Mouse (Mus musculus): ENCODE measurements around the gene Hdac9.

Gene Hdac9

DNA sequence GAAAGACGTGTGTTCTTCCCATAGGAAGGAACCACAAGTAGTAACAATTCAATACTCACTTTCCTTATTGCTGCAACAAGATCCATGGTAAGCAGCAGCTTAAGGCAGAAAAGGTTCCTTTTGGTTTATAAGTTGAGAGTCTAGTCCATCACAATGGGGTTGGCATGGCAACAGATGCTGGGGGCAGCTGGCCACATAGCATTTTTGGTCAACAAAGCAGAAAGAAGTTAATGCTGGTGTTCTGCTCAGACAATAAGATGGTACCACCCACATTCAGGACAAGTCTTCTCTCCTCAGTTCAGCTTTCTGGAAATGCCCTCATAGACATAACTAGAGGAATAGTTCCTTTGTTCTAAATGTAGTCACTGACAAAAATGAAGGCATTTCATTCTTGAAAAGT lies at the start of gene Hdac9:
Gene Hdac9 (minus strand): TSS at position 101 of the 400 bp plus-strand sequence.
- DNase-seq: no peak

- DNase-seq: no peak
Measured at GRCm38 (mm10) chr12:34949066-34949706, 32.3 kb upstream of the Hdac9 start.

GRCm38 (mm10) chr12:34937918-34938317 lies 21.0 kb upstream of the Hdac9 start:
- peak; percentile 28 for DNase-seq

GRCm38 (mm10) chr12:34908008-34908407 lies 8.9 kb downstream of the Hdac9 start:
- no peak for DNase-seq

DNA sequence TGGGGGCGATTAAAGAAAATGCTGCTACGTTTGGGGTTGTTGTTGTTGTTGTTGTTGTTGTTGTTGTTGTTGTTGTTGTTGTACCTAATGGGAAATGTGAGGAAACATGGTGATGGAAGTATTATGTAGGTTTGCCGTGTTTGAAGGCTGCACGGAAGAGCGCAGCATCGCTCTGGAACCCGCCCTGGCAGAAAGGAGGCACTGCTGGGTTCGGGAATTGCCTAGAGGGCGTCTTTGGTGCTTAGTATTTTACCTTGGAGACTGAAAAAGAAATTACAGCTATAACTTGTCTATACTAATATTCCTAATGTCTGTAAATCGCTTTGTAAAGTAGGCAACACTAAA lies 9.4 kb downstream of the Hdac9 start:
- no peak for DNase-seq

DNA sequence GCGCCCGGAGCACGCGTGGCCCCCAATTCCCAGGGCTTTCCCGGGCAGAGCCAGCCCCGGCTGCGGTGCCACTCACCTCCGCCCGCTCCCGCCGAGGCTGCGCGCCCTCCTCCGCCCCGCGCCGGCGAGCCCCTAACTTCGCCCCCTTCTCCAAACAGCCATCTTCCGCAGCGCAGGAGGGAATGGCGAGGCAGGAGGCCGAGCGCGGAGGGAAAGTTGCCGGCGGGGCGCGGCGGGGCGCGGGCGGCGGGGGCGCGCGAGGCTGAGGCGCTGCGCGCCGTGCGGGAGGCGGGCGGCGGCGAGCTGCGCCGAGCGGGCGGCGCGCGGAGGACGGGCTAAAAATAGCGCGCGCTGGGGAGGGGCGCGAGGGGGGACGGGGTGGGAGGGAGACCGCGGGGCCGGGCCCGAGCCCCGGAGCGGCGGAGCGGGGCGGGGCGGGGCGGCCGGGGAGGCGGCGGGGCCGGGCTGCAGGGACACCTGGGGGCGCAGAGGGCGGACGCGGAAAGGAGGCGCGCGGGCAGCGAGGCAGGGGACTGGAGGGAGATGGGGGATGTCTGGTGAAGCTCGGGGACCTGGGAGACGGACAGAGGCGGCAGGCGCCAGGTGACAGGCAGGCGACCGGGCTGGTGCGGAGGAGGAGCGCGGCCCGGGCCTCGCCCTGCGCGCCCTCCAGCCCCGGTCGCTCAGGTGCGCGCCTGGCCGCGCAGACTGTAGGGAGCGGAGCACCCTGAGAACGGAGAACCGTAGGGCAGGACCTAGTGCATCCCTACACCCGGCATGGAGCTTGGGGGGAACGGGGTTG lies 10.0 kb downstream of the Hdac9 start:
- no peak for DNase-seq

DNA sequence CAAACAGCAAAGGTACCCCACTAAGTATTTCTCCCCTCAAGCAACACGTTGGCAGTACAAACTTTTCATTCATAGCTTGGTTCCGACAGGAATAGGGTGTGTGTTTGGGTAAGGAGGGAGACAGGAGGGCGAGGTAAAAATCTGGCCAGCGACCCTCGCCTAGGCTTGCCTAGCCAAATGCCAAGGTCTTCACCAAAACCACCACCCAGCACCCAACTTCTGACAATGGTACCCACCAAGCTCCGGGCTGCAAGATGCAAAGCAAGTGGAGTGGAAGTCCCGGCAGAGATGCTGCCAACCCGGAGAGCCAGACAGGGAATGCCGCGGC lies 10.6 kb downstream of the Hdac9 start:
- no peak for DNase-seq

DNA sequence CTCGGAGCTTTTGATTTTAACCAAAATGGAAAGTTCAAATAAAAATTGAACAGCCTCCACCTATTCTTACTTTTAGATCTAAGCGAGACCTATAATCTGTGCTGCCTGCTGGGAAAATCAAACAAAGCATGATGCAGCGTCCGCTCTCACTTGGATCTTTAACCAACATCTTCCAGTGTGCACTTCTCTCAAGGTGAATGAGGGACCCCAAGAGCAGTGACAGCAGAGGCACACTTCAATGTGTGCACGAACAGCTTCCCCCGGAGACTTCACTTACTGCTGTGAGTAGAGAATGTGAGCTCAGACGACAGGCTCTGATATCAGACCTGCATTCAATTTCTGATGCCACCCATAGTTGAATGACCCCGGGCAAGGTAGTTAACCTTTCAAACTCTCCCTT lies 16.7 kb downstream of the Hdac9 start:
- no peak for DNase-seq

DNA sequence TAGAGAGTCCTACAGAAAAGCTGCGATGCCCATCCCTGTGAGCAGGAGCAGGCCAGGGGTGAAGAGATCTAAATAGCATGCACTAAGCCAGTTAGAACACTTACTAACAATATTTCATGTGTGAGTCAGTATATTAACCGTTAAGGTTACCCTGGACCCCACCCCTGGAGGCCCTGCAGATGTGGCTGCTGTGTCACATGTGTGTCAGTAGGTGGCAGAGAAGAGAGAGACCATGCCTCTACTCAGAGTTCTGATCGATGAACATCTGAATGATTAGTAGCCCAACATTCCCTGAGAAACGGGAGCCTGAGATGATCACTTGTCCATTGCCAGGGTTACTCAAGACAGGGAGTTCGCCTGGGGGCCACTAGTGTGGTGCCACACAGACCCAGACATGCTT lies 22.0 kb downstream of the Hdac9 start:
- DNase-seq: no peak

DNA sequence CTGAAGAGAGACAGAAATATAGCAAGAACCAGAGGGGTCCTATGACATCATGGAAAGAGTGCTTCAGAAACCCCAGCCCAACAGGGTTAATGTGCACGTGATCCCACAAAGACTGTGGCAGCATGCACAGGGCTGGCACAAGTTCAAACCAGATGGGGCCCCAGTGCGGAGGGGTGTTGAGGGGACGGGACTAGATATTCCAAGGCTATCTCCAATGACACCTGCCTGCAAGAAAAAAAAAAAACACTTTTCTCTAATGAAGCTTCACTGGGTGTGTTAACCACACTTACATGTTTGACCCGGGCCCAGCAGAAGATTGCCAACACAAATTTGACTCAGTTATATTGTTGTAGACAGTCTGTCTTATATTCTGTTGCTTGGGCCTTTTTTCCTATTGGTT lies 28.2 kb downstream of the Hdac9 start:
- no peak for DNase-seq

- DNase-seq: no peak
Measured at GRCm38 (mm10) chr12:34874926-34875325, 42.0 kb downstream of the Hdac9 start.

DNA sequence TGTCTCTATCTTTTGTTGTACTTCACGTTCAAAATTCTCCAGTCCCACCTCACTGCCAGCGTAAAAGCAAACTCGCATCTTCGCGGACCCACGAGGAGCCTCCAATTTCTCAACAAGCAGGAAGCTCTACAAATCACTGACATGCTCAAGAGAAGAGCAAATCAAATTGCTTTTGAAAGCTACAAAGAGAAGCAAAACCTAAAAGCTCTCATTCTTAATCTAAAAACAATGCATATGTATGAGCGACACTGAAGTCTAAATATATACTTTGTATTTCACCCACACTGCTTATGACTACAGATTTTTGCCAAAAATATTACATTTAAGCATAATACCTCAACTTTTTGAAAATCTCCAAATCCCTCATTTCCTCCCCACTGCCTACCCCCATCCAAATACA lies 45.9 kb downstream of the Hdac9 start:
- DNase-seq: no peak

GRCm38 (mm10) chr12:34841196-34841595 lies 75.7 kb downstream of the Hdac9 start:
- DNase-seq: no peak

DNA sequence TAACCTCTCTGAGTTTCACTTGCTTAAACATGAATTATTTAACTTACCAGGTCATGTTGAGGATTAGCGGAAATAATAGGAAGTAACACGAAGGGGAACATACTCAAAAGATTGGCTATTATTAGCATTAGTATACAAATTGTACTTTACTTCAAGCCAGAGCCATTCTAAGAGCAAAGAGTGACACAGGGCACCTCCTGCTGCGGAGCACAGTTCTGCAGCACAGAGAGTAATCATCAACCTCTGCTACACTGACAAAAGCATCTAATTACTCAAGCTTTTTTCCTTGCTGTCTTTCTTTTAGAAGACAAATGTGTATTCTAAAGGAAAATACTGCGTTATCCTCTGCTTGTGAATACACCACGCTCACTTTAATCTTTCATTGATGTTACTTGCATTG lies 79.6 kb downstream of the Hdac9 start:
- no peak for DNase-seq

DNA sequence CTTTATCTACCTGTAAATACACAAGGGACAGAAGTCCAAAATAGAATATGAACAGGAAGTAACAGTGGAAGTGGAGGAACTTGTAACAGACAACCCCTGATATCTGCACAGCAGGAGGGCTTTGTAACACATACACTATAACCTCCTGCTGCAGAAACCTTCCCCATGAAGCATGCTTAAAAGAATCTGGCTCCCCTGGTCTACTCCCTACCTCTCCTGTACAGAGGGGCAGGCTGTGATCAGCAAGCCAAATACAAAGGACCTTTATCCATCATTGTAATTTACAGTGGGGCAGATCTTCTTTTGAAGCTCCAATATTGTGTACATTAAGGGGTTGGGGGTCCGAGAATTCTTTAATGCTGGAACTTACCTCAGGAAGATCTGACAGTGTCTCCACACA lies 80.0 kb downstream of the Hdac9 start:
- DNase-seq: no peak

DNA sequence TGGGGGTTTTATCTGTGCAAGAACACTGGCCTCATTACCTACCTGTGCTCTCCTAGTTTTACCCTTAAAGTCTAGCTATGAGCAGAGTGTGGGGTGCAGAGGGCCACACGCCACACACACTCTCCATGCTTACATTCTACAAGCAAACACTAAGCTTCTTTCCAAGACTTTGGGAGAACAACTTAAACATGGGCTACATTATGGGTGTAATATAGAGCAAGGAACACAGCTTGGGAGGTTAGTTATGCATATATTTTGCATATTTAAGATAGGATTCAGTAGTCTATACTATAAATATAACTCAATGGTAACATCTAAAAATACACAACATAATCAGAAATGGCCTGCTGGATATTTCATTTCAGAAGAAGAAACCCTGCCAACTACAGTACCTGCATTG lies 80.8 kb downstream of the Hdac9 start:
- no peak for DNase-seq

- no peak for DNase-seq
Measured at GRCm38 (mm10) chr12:34835493-34835892, 81.4 kb downstream of the Hdac9 start.

GRCm38 (mm10) chr12:34828684-34829083 lies 88.2 kb downstream of the Hdac9 start:
- DNase-seq: no peak

DNA sequence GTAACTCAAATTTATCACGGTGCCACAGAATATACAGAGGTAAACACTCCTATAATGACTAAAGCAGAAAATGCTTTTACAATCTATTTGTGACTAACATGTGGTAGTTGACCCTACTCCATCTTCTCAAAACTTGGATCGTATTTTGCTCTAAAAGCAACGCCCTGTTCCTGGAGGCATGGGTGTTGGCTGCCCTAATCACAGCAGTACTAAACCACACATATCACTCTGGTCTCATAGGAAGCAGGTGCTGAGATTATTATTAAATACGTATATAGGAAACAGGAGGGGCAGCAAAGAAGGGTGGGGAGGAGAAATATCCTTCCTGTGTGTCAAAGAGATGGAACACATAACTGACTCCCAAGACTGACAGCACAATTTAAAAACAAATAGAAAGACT lies 90.0 kb downstream of the Hdac9 start:
- no peak for DNase-seq

GRCm38 (mm10) chr12:34820229-34820628 lies 96.7 kb downstream of the Hdac9 start:
- no peak for DNase-seq

DNA sequence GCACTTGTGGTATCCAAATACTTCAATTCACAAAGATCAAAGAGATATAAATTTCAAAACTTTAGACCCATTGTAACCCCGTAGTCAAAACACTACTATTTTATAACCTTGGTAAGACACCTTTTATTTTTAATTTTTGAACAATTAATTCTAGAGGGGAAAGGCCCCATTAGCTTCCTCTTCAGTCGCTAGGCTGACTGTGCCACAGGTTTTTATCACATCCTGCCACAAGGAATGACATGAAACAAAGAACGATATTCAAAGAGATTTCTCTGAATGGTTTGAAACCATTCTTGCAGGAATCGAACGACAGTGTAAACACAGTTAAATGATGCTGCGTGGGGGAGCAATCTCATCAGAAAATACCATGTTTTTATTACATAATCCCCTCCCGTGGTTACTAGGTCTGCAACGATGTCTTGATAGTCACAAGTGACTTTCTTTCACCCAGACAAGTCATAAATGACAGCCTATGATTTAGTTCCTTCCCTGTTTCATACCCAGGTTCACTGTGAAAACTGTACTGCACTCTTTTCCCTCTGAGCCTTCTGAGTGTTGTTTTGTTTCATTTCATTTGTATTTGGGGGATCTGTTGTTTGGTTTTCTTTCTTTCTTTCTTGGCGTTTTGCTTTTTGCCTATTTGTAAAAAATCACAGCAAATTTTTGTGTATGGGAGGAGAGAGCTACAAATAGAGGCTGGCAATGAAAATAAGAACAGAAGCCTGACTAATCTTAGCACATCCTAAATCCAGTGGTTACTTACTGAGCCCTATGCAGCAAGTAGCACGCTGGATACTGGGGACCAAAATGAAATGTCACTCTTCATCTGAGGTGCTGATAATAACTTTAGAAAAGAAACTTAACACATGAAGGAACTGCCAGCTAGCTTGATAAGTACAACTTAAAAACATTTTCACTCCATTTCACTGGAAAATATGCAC lies 105.0 kb downstream of the Hdac9 start:
- DNase-seq: no peak

DNA sequence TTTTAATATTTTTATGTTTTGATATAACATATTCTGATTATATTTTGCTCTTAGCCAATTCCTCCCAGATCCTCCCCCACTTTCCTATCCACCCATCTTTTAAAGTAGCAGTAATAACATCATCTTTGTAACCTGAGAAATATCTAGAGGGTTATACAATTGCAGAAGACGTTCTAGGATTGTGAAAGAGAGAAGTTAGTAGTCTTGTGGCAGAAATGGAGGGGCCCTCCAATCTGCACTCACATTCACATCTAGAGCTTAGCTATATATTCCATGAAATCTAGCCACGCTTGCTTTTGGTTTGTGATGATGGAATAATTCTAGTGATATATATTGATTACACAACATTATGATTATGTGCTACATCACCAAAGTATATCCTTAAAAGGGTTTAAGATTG lies 106.7 kb downstream of the Hdac9 start:
- DNase-seq: no peak

DNA sequence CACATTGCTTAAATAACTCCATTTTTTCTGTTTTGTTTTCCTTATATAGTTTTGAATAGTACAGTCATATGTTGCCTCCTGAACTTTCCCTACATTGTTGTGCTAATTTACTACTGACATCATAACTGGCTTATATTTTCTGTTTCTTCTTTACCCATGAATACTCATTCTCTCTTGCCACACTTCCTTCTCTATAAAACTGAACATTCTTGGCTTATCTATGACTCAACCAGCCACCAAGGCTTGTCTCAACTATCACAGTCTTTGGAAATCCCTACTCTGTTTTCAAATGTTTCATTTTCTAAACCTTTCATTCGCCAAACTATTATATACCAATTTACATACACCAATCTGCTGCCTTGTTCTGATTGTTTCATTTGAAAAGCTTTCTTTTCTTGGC lies 108.7 kb downstream of the Hdac9 start:
- DNase-seq: no peak

GRCm38 (mm10) chr12:34806528-34806927 lies 110.4 kb downstream of the Hdac9 start:
- DNase-seq: no peak
